Mouse (Mus musculus) spleen, adult 2 months (tissue): Measurements from ENCODE around the gene Slc29a3.

Experiments used
- CTCF ChIP-seq: fragments of 200-500 bp; IDR thresholded peaks from 2 replicates; pipeline ENCODE4 v1.5.1; 2011; ENCODE audit warnings: mild to moderate bottlenecking, inconsistent platforms; ENCODE audit not compliant: insufficient read depth, insufficient read length, insufficient replicate concordance; ENCODE audit errors: extremely low read depth
- POLR2A ChIP-seq: fragments of 200-500 bp; IDR thresholded peaks from 2 replicates; pipeline ENCODE4 v1.6.1; 2011; ENCODE audit warnings: low read depth, low read length, inconsistent platforms

DNA sequence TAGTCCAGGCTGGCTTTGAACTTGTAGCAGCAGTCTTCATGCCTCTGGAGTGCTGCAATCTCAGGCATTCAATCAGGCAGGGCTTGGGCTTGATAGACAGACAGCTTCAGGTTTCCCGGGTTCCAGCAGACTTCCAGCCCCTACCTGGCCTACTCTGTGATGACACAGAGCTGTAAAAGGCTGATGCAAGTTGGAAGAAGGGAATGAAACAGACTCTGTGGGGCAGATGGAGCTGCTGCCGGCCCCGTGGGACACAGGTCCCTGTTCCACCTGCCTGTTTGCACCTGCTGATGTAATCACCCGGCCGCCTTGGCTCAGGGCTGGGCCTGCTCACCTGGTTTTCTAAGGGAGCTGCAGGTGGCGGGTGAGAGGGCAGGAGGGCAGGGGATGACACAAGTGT lies 38.3 kb upstream of the Slc29a3 start:
- no peak for TF ChIP-seq POLR2A
- no peak for TF ChIP-seq CTCF
